Mouse (Mus musculus) telencephalon, adult 2 months (tissue): ENCODE measurements around the gene D330045A20Rik.
"Not testable (repeated sequence)": the region's sequence is repeated elsewhere in the genome, so short reads cannot be mapped to it uniquely, and the experiment has no call there.

ENCODE experiments used
- DNase-seq: peaks from one replicate; pipeline ENCODE4 v3.0.0-alpha.2; 2011; ENCODE audit warnings: low read depth, low spot score

Gene D330045A20Rik

DNA sequence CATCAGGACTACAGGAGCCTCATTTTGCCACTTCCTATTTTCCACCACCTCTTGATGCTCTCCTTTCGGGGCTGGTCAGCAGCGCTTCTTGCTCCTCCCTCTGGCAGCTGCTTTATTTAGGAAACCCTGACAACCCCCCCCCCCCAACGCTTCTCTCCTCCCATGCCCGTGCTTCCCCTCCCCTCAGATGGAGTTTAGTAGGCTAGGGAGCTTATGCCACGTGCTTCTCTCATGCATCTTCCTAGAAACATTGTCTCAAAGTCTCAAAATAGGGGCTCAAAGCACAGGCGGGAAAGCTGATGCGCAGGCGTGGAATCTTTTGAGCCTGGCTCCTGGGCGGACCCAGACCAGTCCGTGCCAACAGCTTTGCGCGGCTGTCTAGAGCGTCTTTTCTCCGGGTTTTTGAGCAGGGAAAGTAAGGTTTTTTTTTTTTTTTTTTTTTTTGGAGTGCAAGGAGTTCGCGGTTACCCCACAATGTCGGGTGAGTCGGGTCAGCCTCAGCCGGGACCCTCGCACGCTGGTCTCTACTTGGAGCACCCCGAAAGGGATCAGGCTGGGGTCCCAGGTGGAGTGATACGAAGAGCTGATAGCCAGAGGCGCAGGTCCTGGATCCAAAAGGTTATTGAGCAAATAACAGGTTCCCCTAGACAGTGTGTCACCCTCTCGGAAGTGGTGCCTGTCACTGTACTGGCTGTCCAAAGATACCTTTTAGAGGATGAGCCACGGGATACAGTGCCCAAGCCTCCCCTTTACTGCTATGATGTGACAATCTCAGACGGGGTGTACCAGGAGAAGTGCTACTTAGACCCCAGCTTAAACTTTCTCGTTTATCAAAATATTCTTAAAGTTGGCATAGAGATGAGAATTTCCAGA, at the start of gene D330045A20Rik:
D330045A20Rik (plus strand) TSS at position 346 of the 873 bp plus-strand sequence.
- DNase-seq: peak; percentile 4

- peak; percentile 50 for DNase-seq
Measured at GRCm38 (mm10) chrX:139432550-139432949, 47.6 kb upstream of the D330045A20Rik start.

- DNase-seq: no peak
Measured at GRCm38 (mm10) chrX:139435202-139435601, 45.0 kb upstream of the D330045A20Rik start.

DNA sequence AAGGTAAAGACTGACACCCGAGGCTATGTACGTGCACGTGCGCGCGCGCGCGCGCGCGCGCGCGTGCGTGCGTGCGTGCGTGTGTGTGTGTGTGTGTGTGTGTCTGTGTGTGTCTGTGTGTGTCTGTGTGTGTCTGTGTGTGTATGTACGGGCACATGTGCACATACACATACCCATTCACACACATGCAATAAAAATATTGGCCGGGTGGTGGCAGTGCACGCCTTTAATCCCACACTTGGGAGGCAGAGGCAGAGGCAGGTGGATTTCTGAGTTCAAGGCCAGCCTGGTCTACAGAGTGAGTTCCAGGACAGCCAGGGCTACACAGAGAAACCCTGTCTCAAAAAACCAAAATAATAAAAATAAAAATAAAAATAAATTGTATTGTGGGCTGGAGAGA, 39.1 kb upstream of the D330045A20Rik start:
- not testable (repeated sequence) for DNase-seq

DNA sequence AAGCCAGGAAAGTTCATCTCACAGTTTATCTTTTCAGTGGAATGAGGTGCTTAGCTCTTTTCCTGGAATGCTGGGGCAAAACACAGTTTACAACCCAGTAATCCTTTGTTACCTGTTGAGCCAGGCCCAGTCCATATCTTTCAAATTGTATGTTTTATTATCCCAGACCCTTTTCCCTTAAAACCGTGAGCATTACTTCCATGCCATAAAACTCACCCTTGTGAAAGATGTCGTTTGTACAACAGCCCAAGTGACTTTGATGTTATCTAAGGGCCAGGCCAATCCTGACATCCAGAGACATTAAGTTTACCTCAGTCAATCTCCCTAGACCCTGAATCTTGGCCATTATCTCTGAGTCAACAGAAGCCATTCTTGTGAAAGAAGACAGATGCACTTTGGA, 23.4 kb upstream of the D330045A20Rik start:
- DNase-seq: no peak

DNA sequence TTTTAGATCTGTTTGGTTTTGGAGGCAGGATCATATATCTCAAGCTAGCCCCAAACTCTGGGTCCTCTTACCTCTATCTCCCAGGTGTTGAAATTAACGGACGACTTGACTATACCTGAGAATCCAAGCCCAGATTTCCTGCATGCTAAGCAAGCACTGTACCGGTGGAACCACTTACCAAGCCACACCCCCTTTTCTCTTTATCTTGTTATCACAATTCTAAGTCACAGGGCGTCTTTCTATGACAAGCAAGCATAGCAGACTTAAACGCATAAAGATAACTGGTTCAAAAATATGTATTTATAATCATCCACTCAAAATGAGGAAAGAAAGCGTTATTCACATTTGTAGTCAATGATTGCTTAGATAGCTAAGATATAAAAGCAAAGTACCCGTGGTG, 1.9 kb downstream of the D330045A20Rik start:
- DNase-seq: no peak

DNA sequence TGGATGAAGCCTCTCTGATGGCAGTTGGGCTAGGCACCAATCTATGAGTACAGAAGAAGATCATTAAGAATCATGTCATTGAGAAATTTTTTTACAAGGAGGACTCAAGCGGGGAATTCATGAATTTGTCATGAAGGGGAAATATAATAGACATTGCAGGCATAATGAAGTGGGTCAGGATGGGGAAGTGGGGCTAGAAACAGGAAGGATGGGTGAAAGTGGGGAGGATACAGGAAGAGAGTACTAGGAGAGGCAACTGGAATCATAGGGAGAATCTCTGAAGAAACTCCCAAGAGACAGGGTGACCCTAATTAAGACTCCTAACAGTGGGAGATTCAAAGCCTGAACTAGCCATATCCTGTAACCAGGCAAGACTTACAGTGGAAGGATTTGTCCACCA, 4.8 kb downstream of the D330045A20Rik start:
- no peak for DNase-seq

- DNase-seq: no peak
Measured at GRCm38 (mm10) chrX:139516156-139516555, 36.0 kb downstream of the D330045A20Rik start.

DNA sequence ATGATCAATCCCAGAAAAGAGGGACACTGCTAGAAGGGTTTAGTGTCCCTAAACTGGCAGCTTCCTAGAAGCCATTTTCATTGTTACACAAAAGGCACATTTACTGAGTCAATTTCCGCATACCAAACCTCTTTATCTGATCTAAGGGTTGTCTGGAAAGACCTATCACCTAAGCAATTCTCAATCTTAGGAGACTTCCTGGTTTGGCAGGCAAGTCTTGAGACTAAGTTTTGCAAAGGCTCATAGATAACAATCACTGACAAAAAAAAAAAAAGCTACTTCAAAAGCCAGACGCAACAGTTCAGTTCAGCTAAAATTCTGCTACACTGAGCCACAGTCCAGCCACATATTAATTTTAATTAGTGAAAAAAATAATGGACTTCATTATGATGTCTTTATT, 39.1 kb downstream of the D330045A20Rik start:
- no peak for DNase-seq

DNA sequence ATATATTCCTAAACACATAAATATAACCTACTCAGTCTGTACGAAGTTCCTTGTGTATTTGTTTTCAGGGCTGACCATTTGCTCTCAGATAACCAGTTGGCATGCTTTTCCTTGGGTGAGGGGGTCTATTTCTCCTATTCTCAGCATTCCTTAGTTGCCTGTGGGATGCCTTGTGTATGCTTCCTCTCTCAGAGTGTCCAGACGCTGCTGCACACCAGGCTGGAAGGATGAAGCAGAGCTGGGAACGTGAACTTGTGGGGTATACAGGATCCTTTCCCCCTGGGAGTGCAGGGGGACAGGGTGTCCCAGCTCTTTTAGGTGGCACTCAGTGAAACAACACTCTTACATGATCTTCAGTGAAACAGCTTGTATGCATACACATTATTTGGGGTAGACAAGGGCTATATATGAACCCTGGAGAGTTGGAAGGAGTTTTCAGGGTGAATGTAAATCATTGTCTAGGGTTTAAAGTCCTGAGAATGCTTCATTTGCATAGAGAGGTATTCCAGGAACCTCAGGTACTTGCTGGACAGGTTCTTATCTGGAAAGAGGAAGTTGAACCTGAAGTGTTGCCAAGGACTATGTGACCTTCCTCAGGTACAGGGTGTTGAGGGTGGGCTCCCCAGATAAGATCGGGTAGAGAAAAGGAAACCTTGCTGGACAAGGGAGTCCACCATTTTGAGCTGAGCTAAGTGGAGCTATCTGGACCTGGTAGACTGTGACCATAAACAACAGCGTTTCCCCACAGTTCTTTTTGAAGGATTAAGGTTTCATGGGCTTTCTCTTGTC, 44.3 kb downstream of the D330045A20Rik start:
- no peak for DNase-seq

DNA sequence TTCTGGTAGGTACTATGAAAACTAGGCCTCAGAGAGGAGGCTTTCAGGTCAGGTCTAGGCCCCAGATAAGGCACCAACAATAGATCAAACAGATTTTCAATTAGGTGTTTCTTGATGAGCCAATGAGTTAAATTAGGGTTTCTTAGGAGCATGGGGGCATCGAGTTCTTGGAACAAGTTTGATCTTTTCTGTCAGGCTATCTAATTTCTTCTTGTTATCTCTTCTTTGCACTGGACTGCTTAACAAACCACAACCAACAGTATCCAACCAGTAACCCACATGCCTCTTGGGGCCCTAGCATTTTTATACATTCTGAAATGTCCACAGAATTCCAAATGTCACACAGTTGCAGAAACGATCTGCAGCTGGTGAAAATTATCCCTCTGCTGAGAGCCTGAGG, 45.6 kb downstream of the D330045A20Rik start:
- DNase-seq: no peak

DNA sequence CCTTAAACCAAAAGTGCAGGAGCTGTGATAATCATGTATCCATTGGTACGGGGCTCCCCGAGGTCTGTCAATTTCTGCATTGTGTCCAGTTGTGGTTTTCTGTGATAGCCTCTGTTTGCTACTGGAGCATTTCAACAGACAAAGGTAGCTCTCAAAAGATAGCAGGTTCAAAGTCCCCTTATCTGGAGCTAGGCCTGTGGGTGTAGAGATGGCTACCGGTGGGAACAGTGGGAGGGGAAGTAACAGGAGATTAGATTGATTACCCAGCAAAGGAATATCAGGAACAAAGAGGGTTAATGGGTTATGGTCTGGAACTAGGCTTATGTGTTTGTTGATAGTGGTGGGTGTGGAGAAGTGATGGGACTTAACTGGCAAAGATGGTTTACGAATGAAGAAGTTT, 46.8 kb downstream of the D330045A20Rik start:
- no peak for DNase-seq

- no peak for DNase-seq
Measured at GRCm38 (mm10) chrX:139529678-139530077, 49.5 kb downstream of the D330045A20Rik start.

- no peak for DNase-seq
Measured at GRCm38 (mm10) chrX:139532293-139532692, 52.1 kb downstream of the D330045A20Rik start.

DNA sequence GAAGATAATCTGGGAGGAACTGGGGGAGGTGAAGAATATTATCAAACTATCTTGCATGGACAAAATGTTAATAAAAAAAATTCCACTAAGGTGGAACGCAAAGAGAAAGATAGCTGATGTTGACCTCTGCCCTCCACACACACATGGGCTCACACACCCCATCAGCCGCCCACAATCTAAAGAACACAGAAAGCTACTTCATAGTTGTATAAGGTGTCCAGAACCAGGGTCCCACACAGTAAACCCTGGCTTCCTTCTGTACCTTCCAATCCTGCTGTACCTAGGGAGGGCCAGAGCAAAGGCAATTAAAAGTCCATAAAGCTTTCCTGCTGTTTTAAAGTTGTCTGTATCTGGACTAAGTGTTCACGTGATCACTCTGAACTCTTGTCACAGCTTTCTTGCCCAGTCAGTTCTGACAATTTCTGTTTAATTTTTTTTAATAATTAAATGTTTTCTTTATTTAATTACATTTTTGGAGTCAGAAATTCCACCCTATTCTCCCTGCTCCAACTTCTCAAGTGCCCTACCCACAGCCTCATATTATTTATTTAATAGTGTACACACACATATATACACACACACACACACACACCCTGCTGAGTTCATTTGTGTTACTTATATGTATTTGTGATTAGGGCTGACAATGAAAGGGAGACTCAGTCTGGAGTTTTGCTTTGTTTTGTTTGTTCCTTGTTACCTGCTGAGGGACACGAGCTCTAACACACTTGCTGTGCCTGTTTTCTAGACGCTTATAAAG, 57.7 kb downstream of the D330045A20Rik start:
- no peak for DNase-seq

DNA sequence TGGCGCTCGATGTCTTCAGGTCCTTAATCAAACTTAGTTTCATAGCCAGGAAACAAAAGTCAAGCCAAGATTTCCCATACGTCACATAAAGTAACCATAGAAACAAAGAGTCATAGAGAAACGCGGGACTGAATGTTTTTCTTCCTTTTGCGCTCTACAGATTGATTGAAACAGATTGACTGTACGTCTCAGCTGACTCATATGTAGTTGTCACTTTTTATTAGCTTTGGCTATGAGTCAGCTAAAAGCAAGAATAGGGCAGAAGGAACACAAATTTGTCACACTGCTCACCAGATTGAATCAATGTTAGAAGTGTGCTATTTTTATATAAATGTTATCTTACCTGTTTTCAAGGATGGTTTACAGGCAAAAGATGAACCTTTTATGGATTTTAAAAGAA, 63.6 kb downstream of the D330045A20Rik start:
- peak; percentile 6 for DNase-seq

DNA sequence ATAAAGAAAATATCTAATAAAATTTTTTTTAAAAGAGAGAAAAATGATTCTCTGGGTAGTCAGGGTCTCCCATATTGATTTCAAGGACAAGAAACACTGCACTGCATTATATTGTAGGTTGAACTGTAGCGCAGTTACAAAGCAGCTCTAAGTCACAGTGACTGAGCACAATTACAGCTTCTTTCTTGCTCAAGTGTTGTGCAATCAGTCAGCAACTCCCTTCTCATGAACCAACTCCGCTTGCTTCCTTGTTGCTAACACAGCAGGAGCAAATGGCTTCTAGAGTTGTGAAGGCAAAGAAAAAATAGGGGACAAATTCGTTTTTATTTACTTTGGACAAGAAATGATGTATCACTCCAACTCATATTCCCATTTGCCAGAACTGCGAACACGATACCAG, 70.3 kb downstream of the D330045A20Rik start:
- DNase-seq: no peak

GRCm38 (mm10) chrX:139552090-139552489, 71.9 kb downstream of the D330045A20Rik start:
- no peak for DNase-seq

- no peak for DNase-seq
Measured at GRCm38 (mm10) chrX:139562255-139562924, 82.2 kb downstream of the D330045A20Rik start.

- no peak for DNase-seq
Measured at GRCm38 (mm10) chrX:139562925-139563461, 82.8 kb downstream of the D330045A20Rik start, which contains the start of gene Rnf128. Gene Rnf128 (plus strand): TSS chrX:139563316.

GRCm38 (mm10) chrX:139570054-139570453, 89.9 kb downstream of the D330045A20Rik start:
- no peak for DNase-seq
